Comparison of ENCODE assay signal across 24 mouse cellular contexts in the genomic region with DNA sequence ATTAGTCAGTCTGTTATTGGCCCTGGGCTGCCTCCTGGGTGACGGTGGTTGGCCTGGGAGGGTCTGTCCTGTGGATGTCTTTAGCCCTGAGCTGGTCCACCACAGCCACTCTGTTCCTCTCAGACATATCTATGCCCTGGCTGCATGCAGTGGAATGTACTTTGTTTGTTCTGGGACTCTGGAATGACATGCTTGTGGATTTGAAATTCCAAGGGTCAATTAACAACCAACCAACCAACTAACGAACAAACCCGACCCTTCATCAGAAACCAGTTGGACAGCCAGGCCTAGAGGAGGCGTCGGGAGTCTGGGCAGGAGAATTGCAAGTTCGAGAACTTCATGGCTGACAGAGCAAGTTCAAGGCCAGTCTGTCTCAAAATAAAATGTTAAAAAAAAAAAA. TPM values are rescaled to one million over a fixed set of nuclear protein-coding genes. Genes with fewer than 3 reads are reported as not detected.
DNase-seq lines count a peak whose midpoint lies in the region; ATAC-seq and TF ChIP-seq lines count a peak whose summit lies in the region.
"Had no signal": no experiment of that assay in that cellular context is flagged by ENCODE, and none has a peak within 500 bp of the region (broad histone marks: within the 10 kb centered on the region; RNA-seq: fewer than 3 reads in every experiment).

No protein-coding gene starts in this region.

- no peaks in the 10 kb centered on the region for H3K9me3 ChIP-seq in lung, embryonic 14.5 days (ENCODE audit: low read depth, low read length)
- H3K9me3 ChIP-seq in kidney, embryonic 16.5 days (ENCODE audit: low read length): no peaks in the 10 kb centered on the region
- H3K9me3 ChIP-seq: embryonic facial prominence, embryonic 10.5 days; heart, embryonic 13.5 days; hindbrain, embryonic 15.5 days; intestine, embryonic 15.5 days; limb, embryonic 15.5 days; lung, embryonic 15.5 days; neural tube, embryonic 15.5 days; stomach, embryonic 15.5 days had no signal

- WGBS in lung, embryonic 14.5 days: 57% methylated on average over 6 of the region's 6 CpGs
- WGBS in kidney, embryonic 16.5 days: 44% methylated on average over 6 of the region's 6 CpGs

- H3K4me3 ChIP-seq in lung, embryonic 14.5 days (ENCODE audit: low read depth, low read length): no peak overlapping the region
- H3K4me3 ChIP-seq in kidney, embryonic 16.5 days (ENCODE audit: low read length): no peak overlapping the region
- H3K4me3 ChIP-seq: embryonic facial prominence, embryonic 10.5 days; heart, embryonic 13.5 days; hindbrain, embryonic 15.5 days; intestine, embryonic 15.5 days; limb, embryonic 15.5 days; lung, embryonic 15.5 days; neural tube, embryonic 15.5 days; stomach, embryonic 15.5 days had no signal

- peak overlapping the region; percentile 6; the same call in 1 of the 2 replicates for H3K27ac ChIP-seq in lung, embryonic 14.5 days (ENCODE audit: low read depth)
- H3K27ac ChIP-seq in kidney, embryonic 16.5 days (ENCODE audit: low read length): peak overlapping the region; percentile 94
- H3K27ac ChIP-seq: embryonic facial prominence, embryonic 10.5 days; heart, embryonic 13.5 days; hindbrain, embryonic 15.5 days; intestine, embryonic 15.5 days; limb, embryonic 15.5 days; lung, embryonic 15.5 days; stomach, embryonic 15.5 days had no signal

- H3K4me1 ChIP-seq in lung, embryonic 14.5 days (ENCODE audit: insufficient read depth): peaks cover 4% of the 10 kb centered on the region; the same call in 1 of the 2 replicates
- peaks cover 38% of the 10 kb centered on the region for H3K4me1 ChIP-seq in kidney, embryonic 16.5 days (ENCODE audit: insufficient read depth, low read length)

- H3K36me3 ChIP-seq in lung, embryonic 14.5 days (ENCODE audit: insufficient read depth): 0 out of 2 replicates have a peak, but pooled peaks cover 5% of the 10 kb centered on the region
- H3K36me3 ChIP-seq in kidney, embryonic 16.5 days (ENCODE audit: insufficient read depth, low read length): peaks cover 5% of the 10 kb centered on the region; the same call in 1 of the 2 replicates
- H3K36me3 ChIP-seq: hindbrain, embryonic 15.5 days; intestine, embryonic 15.5 days; lung, embryonic 15.5 days; neural tube, embryonic 15.5 days; stomach, embryonic 15.5 days had no signal

- no peak overlapping the region for H3K9ac ChIP-seq in lung, embryonic 14.5 days
- H3K9ac ChIP-seq in kidney, embryonic 16.5 days (replicated peaks; ENCODE audit: low read length): no peak overlapping the region
- H3K9ac ChIP-seq: heart, embryonic 13.5 days; hindbrain, embryonic 15.5 days; intestine, embryonic 15.5 days; limb, embryonic 15.5 days; lung, embryonic 15.5 days; neural tube, embryonic 15.5 days; stomach, embryonic 15.5 days had no signal

- ATAC-seq in lung, embryonic 14.5 days (ENCODE audit: insufficient read depth): no peak
- ATAC-seq in kidney, embryonic 16.5 days (ENCODE audit: low FRiP score, low TSS enrichment): no peak
- ATAC-seq: midbrain, embryonic 16.5 days had no signal

- peak; percentile 17 for DNase-seq in lung, embryonic 14.5 days
- DNase-seq in lung, adult 18-20 months: no peak
- DNase-seq in ZHBTc4 (ENCODE audit: low read depth, low spot score): peak; percentile 23
- DNase-seq in yolk sac, embryonic 10.5 days (ENCODE audit: low spot score): peak; percentile 66
- no peak for DNase-seq in cerebellum, adult 9-10 months
- no peak for DNase-seq in c-Kit-positive CD71-positive TER-119-positive erythroid progenitor cells, embryonic 14.5 days (ENCODE audit: low spot score)
- DNase-seq: adrenal gland, postnatal 10 days; B cell, adult 2 months; cerebellum, adult 11 months; cerebellum, postnatal 36 days; heart, adult 18-20 months; heart, postnatal 4 days; thymus, adult 18-20 months; thymus, postnatal 4 days had no signal

- H3K27me3 ChIP-seq in lung, embryonic 14.5 days (ENCODE audit: insufficient read depth, low read length): no peaks in the 10 kb centered on the region
- H3K27me3 ChIP-seq in kidney, embryonic 16.5 days (ENCODE audit: insufficient read depth, low read length): no peaks in the 10 kb centered on the region
- H3K27me3 ChIP-seq: heart, embryonic 13.5 days; hindbrain, embryonic 15.5 days; intestine, embryonic 15.5 days; limb, embryonic 15.5 days; lung, embryonic 15.5 days; neural tube, embryonic 15.5 days; stomach, embryonic 15.5 days had no signal

- TF ChIP-seq CTCF in lung, embryonic 14.5 days (IDR thresholded peaks at IDR 0.05; ENCODE audit: low read depth): no peak

- no peak overlapping the region for H3K4me2 ChIP-seq in lung, embryonic 14.5 days
- H3K4me2 ChIP-seq in kidney, embryonic 16.5 days (replicated peaks; ENCODE audit: low read depth, low read length): no peak overlapping the region
- H3K4me2 ChIP-seq: heart, embryonic 13.5 days; hindbrain, embryonic 15.5 days; intestine, embryonic 15.5 days; limb, embryonic 15.5 days; lung, embryonic 15.5 days; neural tube, embryonic 15.5 days; stomach, embryonic 15.5 days had no signal

RNA-seq across cellular contexts. Expression of a gene that starts 5.4 kb away (rescaled TPM):
- 68.2 and 70.4 TPM in 2 replicates for polyA plus RNA-seq in lung, embryonic 14.5 days (2014; fragmentation: Nextera tagmentation; extraction: Ambion mirVana)
- polyA plus RNA-seq in kidney, embryonic 16.5 days (2015; fragmentation: Nextera tagmentation; extraction: Ambion mirVana): 134 and 148 TPM in 2 replicates

Comparison
In these comparisons a context has a peak if more than half of its experiments do, and no peak if none do; other contexts are left out.
1. DNase-seq: peak in lung, embryonic 14.5 days (single experiment), ZHBTc4 (single experiment) and yolk sac, embryonic 10.5 days (single experiment); none in lung, adult 18-20 months (0 of 2), cerebellum, adult 9-10 months (single experiment) and c-Kit-positive CD71-positive TER-119-positive erythroid progenitor cells, embryonic 14.5 days (single experiment).